Mouse (Mus musculus) embryonic facial prominence, embryonic 15.5 days (tissue): Measurements from ENCODE around the gene Kcna2. TPM values are rescaled to one million over a fixed set of nuclear protein-coding genes. Genes with fewer than 3 reads are reported as not detected.

Experiments
- ATAC-seq: fragments of 200-750 bp; cut with Nextera tagmentation; 2 replicates; pipeline ENCODE4 v1.8.0; 2017; ENCODE audit warnings: low read depth, moderate TSS enrichment; ENCODE audit not compliant: insufficient number of reproducible peaks, low FRiP score, low TSS enrichment
- H3K27ac ChIP-seq: fragments of 300-500 bp; sonication (generic); replicated peaks from 2 replicates; pipeline ENCODE4 v1.5.1; 2015; ENCODE audit warnings: mild to moderate bottlenecking, inconsistent platforms
- H3K27me3 ChIP-seq: fragments of 300-500 bp; sonication (generic); 2 replicates; pipeline ENCODE4 v1.6.1; 2015; ENCODE audit warnings: inconsistent platforms
- H3K36me3 ChIP-seq: fragments of 300-500 bp; sonication (generic); 2 replicates; pipeline ENCODE4 v1.6.1; 2015; ENCODE audit warnings: mild to moderate bottlenecking, inconsistent platforms
- H3K4me1 ChIP-seq: fragments of 300-500 bp; sonication (generic); 2 replicates; pipeline ENCODE4 v1.6.1; 2015; ENCODE audit warnings: inconsistent platforms
- H3K4me2 ChIP-seq: fragments of 300-500 bp; sonication (generic); replicated peaks from 2 replicates; pipeline ENCODE4 v1.6.1; 2015; ENCODE audit warnings: mild to moderate bottlenecking, inconsistent platforms
- H3K4me3 ChIP-seq: fragments of 300-500 bp; sonication (generic); replicated peaks from 2 replicates; pipeline ENCODE4 v1.5.1; 2015; ENCODE audit warnings: mild to moderate bottlenecking, inconsistent platforms
- H3K9ac ChIP-seq: fragments of 300-500 bp; sonication (generic); 2 replicates; pipeline ENCODE4 v1.6.1; 2015; ENCODE audit warnings: inconsistent platforms
- H3K9me3 ChIP-seq: fragments of 300-500 bp; sonication (generic); replicated peaks from 2 replicates; pipeline ENCODE4 v1.6.1; 2016; ENCODE audit warnings: inconsistent platforms
- WGBS: fragments of 180-500 bp; shearing (Covaris S2); methylation state at CpG from one replicate; pipeline ENCODE4 v1.1.7; 2015; 5-methylcytosine and 5-hydroxymethylcytosine counted together
- polyA plus RNA-seq: library from polyadenylated mRNA; unstranded; fragments of >200 nt; fragmentation: Nextera tagmentation; extraction: Ambion mirVana; gene quantifications from 2 replicates; pipeline ENCODE4 v1.2.1, GENCODE M21; 2015

Kcna2 gene
- polyA plus RNA-seq, 1 experiment from 2014 or later, result 0.35 TPM

DNA sequence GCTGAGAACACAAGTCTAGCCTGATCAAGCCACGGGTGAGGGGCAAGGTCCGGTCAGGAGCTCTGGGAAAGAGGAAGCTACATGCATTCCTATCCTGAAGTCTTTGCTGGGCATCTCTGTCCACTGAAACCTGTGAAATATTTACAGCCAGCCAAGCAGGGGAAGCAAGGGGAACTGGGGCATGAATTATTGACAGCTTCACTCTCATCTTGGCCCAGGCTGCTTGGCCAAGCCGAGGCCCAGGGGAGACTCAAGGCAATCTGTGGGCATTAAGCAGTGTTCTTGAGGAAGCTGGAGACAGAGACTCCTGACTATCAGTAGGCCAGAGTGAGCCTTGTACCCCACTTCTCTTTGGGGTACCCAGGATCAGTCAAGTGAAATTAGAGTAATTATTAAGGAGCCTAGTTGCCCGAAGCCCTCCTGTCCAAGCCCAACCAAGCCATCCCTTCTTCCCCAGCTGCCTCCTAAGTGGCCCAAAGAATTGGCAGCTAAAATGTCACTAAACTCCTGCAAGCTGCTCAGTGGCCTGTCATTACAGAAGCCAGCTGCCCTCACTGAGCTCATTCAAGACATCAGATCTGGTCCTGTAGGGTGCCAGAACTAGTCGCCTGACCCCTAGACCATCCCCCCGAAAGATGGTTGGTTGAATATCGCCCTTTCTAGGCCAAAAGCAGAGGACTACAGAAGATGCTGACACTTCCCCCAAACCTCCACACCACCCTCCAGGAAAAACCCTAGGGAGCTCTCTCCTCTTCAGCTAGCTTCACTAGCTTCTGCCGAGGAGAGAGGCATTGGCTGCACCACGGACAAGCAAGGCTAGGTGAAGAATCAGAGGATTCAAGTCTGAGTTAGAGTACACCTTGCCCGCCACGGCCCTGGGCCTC, 53.1 kb downstream of the Kcna2 start:
- no peaks in the 10 kb centered on the region for H3K4me1 ChIP-seq

DNA sequence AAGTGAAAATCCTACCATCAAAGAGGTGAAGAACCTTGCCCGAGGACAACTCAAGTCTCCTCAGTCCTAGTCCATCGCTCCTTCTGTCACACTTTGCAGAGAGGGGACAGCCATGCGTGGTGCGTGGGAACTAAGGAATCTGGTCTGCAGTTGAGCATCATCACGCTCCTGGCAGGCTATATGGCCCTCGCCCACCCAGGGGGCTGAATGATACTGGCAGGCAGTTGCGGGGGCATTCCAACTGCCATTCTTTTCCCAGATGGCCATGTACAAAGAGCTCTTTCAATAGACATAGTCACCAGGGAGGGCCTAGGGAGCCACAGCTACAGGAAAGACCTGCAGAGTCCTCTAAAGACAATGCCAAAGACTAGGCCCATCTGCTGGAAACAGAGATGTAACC, 57.9 kb downstream of the Kcna2 start:
- Histone ChIP-seq H3K27ac (no peak overlapping the region), H3K9ac (no peak overlapping the region), H3K36me3 (no peaks in the 10 kb centered on the region), H3K9me3 (no peaks in the 10 kb centered on the region), H3K4me2 (no peak overlapping the region), H3K4me1 (peaks cover 6% of the 10 kb centered on the region; the same call in 1 of the 2 replicates), H3K4me3 (no peak overlapping the region), H3K27me3 (peaks cover 12% of the 10 kb centered on the region)
- no peak for ATAC-seq
- 84% methylated on average over 7 of the region's 7 CpGs for WGBS

More for the DNA sequence above, 53.1 kb downstream of the Kcna2 start:
- Histone ChIP-seq H3K9ac (no peak overlapping the region), H3K4me3 (no peak overlapping the region), H3K36me3 (no peaks in the 10 kb centered on the region), H3K27ac (no peak overlapping the region), H3K27me3 (peaks cover under 1% of the 10 kb centered on the region; the same call in 1 of the 2 replicates), H3K9me3 (no peaks in the 10 kb centered on the region), H3K4me2 (no peak overlapping the region)
- no peak for ATAC-seq
- WGBS, result 85% methylated on average over 11 of the region's 11 CpGs

DNA sequence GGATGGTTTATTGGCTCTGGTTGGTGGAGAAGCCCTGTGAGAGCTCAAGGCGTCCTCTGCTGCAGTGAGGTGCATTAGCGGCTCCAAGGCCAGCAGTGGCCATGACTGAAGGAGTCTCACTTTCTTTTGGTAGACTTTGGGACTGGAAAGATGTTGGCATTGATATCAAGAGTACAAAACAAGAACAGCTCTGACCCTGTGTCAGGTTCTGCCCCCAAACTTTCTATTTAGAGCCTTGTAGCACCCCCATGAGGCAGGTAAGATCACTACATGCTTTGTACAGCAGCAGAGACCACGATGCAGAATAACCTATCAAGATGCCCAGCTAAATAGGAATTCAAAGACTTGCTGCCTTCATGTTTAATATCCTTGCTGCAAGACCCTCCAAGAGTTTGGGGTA, 58.5 kb downstream of the Kcna2 start:
- no peaks in the 10 kb centered on the region for H3K9me3 ChIP-seq
- 53% methylated on average over 3 of the region's 3 CpGs for WGBS
- no peak overlapping the region for H3K4me2 ChIP-seq
- H3K4me3 ChIP-seq, result no peak overlapping the region
- ATAC-seq, result no peak
- no peaks in the 10 kb centered on the region for H3K36me3 ChIP-seq
- H3K27ac ChIP-seq, result no peak overlapping the region
- no peak overlapping the region for H3K9ac ChIP-seq
- peaks cover 6% of the 10 kb centered on the region; the same call in 1 of the 2 replicates for H3K4me1 ChIP-seq
- H3K27me3 ChIP-seq, result peaks cover 12% of the 10 kb centered on the region

DNA sequence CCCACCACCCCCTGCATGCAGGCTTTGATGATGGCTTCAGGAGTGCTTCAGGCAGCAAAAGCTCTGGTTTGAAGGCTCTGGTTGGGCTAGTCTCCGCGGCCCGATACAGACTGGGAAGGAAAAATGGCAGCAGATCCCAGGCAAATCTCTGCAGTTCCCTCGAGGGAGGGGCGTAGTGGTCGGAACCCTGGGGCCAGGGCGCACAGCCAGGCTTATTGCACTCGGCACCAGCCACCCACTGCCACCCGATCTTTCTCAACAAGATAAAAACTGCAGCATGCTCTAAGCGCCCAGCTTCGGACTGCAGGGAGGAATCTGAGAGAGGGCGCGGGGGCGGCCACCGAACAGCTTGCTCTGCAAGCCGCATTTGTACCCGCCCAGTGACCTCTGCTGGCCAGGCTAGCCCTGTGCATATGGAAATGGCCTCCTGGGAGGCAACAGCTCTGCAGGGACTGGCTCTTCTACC, 58.9 kb downstream of the Kcna2 start:
- WGBS, result 2% methylated on average over 17 of the region's 17 CpGs
- ATAC-seq, result no peak
- H3K4me3 ChIP-seq, result no peak overlapping the region

DNA sequence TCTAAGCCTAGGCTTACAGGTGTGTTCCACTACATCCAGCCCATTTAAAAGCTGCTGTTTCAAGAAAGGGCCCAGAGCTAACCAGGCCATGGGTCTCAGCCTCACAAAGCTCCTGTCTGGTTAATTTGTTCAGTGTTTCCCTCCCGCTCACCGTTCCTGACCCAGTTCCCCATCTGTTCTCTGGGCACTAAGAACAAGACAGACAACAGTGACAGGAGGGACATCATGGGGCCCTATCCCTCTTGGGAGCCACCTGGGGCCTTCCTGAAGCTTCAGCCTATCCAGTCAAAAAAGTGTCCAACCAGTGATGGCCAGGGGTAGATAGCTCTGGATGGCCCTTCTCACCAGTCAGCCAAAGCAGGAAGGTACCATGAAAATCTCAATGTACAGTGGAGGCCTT, 61.8 kb downstream of the Kcna2 start:
- no peak for ATAC-seq
- no peaks in the 10 kb centered on the region for H3K9me3 ChIP-seq
- H3K4me2 ChIP-seq, result no peak overlapping the region
- peaks cover 12% of the 10 kb centered on the region for H3K27me3 ChIP-seq
- H3K4me3 ChIP-seq, result no peak overlapping the region
- H3K27ac ChIP-seq, result no peak overlapping the region
- H3K4me1 ChIP-seq, result peaks cover 6% of the 10 kb centered on the region; the same call in 1 of the 2 replicates
- WGBS, result 89% methylated on average over 2 of the region's 2 CpGs
- H3K36me3 ChIP-seq, result no peaks in the 10 kb centered on the region
- no peak overlapping the region for H3K9ac ChIP-seq

More for the DNA sequence above, 58.9 kb downstream of the Kcna2 start:
- Histone ChIP-seq H3K9me3 (no peaks in the 10 kb centered on the region), H3K27ac (no peak overlapping the region), H3K9ac (no peak overlapping the region), H3K4me1 (peaks cover 6% of the 10 kb centered on the region; the same call in 1 of the 2 replicates), H3K4me2 (peak overlapping the region; percentile 39), H3K27me3 (peaks cover 12% of the 10 kb centered on the region), H3K36me3 (no peaks in the 10 kb centered on the region)

Other genes starting within 250 kb of the Kcna2 start
- gene Kcna3, start 65.0 kb upstream of the Kcna2 start, polyA plus RNA-seq, result 1.0 and 1.7 TPM in 2 replicates
- gene Kcna10, start 81.9 kb downstream of the Kcna2 start, polyA plus RNA-seq, result not detected in 2 replicates
- gene Cym, start 120.6 kb downstream of the Kcna2 start, polyA plus RNA-seq, result 0.21 TPM in 1 of 2 replicates, not detected in the other
- gene A630076J17Rik, start 129.5 kb downstream of the Kcna2 start, polyA plus RNA-seq, result not detected in 2 replicates
- not detected in 2 replicates for gene Prok1, start 138.6 kb downstream of the Kcna2 start, polyA plus RNA-seq
- gene Lamtor5, start 177.7 kb downstream of the Kcna2 start, polyA plus RNA-seq, result 184 and 198 TPM in 2 replicates
- gene Slc16a4, start 190.1 kb downstream of the Kcna2 start, polyA plus RNA-seq, result 4.0 and 4.7 TPM in 2 replicates
- gene Rbm15, start 232.5 kb downstream of the Kcna2 start, polyA plus RNA-seq, result 12.7 and 13.0 TPM in 2 replicates